Mouse (Mus musculus): ENCODE measurements around the gene Klf4. TPM values are rescaled to one million over a fixed set of nuclear protein-coding genes. Genes with fewer than 3 reads are reported as not detected.

The Klf4 gene
- total and polyA plus RNA-seq, 3 experiments: 0.51 to 2.9 (median 1.3) TPM

- dilution Hi-C loops (cut with MboI; ENCODE audit: extremely low pct_ligation_motif_present, extremely low pct_unique_long_range_greater_than_20kb, low sequenced_read_pairs): no loop called here
These were observed 5.8 kb downstream of the Klf4 start for GRCm38 (mm10) chr4:55526247-55527115.

GRCm38 (mm10) chr4:55523921-55524320 lies 8.3 kb downstream of the Klf4 start:
- Histone ChIP-seq H3K4me1 (ENCODE audit: control insufficient read depth in 1 of 2, insufficient read depth in 2 of 2) (0 out of 4 replicates have a peak, but pooled peaks cover 0 to 3% of the 10 kb centered on the region in 2 experiments), H3K4me3 (replicated peaks in 1 of 3; ENCODE audit: low read depth in 2 of 3, low read length in 2 of 3, poor library complexity in 1 of 3) (no peak overlapping the region), H3K79me2 (replicated peaks; ENCODE audit: control insufficient read depth, extremely low read depth, insufficient read depth, poor library complexity, severe bottlenecking) (no peaks in the 10 kb centered on the region), H3K36me3 (replicated peaks in 1 of 2; ENCODE audit: control insufficient read depth in 1 of 2, insufficient read depth in 1 of 2, low read length in 1 of 2) (no peaks in the 10 kb centered on the region), H3K27me3 (replicated peaks) (no peaks in the 10 kb centered on the region), H3K27ac (ENCODE audit: insufficient read depth, low read depth) (no peak overlapping the region), H3K9me3 (replicated peaks; ENCODE audit: low read length) (no peaks in the 10 kb centered on the region), H3K4me2 (ENCODE audit: insufficient read depth, low read depth, poor library complexity, severe bottlenecking) (no peak overlapping the region), H3K9ac (ENCODE audit: insufficient read depth, low read depth) (no peak overlapping the region)
- dilution Hi-C loops (cut with MboI; ENCODE audit: extremely low pct_ligation_motif_present, extremely low pct_unique_long_range_greater_than_20kb, low sequenced_read_pairs) (no loop called here), in situ Hi-C loops (cut with MboI; ENCODE audit: low pct_ligation_motif_present, low pct_unique_long_range_greater_than_20kb, low sequenced_read_pairs) (loop anchor here (10.0 to 25.0 kb wide), 2 partner anchors 963 to 1161 kb away; no protein-coding TSS in a partner anchor)
- no peak for DNase-seq (ENCODE audit: extremely low read depth)
- TF ChIP-seq ELF1 (IDR thresholded peaks at IDR 0.05; ENCODE audit: low read depth, low read length) (no peak), EP300 (IDR thresholded peaks at IDR 0.05; ENCODE audit: low read length) (no peak), ZKSCAN1 (IDR thresholded peaks at IDR 0.05; ENCODE audit: borderline replicate concordance, low read depth, low read length) (no peak)

More at GRCm38 (mm10) chr4:55526247-55527115, 5.8 kb downstream of the Klf4 start:
- Histone ChIP-seq H3K79me2 (replicated peaks; ENCODE audit: control insufficient read depth, extremely low read depth, insufficient read depth, poor library complexity, severe bottlenecking) (no peaks in the 10 kb centered on the region), H3K4me2 (ENCODE audit: insufficient read depth, low read depth, poor library complexity, severe bottlenecking) (no peak overlapping the region), H3K4me1 (ENCODE audit: control insufficient read depth in 1 of 2, insufficient read depth in 2 of 2) (peaks cover 10 to 14% of the 10 kb centered on the region in 2 experiments), H3K4me3 (replicated peaks in 1 of 3; ENCODE audit: low read depth in 2 of 3, low read length in 2 of 3, poor library complexity in 1 of 3) (no peak overlapping the region), H3K27ac (ENCODE audit: insufficient read depth, low read depth) (no peak overlapping the region), H3K36me3 (replicated peaks in 1 of 2; ENCODE audit: control insufficient read depth in 1 of 2, insufficient read depth in 1 of 2, low read length in 1 of 2) (peaks cover 0 to 14% of the 10 kb centered on the region in 2 experiments), H3K9me3 (replicated peaks; ENCODE audit: low read length) (peaks cover 13% of the 10 kb centered on the region), H3K9ac (ENCODE audit: insufficient read depth, low read depth) (no peak overlapping the region), H3K27me3 (replicated peaks) (no peaks in the 10 kb centered on the region)
- peak; percentile 39 for DNase-seq (ENCODE audit: extremely low read depth)
- TF ChIP-seq ZMIZ1 (IDR thresholded peaks at IDR 0.05; ENCODE audit: low read depth, low read length) (no peak), RAD21 (IDR thresholded peaks at IDR 0.05; ENCODE audit: low read depth, low read length) (peak; percentile 78), ZC3H11A (IDR thresholded peaks at IDR 0.05; ENCODE audit: low read depth, low read length) (peak; percentile 26; the same call in 1 of the 2 replicates), MYC (IDR thresholded peaks at IDR 0.05; ENCODE audit: low read depth, low read length) (no peak), SMC3 (IDR thresholded peaks at IDR 0.05; ENCODE audit: low read depth, low read length) (peak; percentile 46), CTCF (conservative IDR thresholded peaks at IDR 0.05 in 1 of 2, IDR thresholded peaks at IDR 0.05 in 1 of 2; ENCODE audit: low read depth in 2 of 2, low read length in 2 of 2) (peak in 1 of 2 experiments; percentile 62; a peak in 2 of 4 replicates), IRF4 (IDR thresholded peaks at IDR 0.05; ENCODE audit: low read depth, low read length) (no peak), EP300 (IDR thresholded peaks at IDR 0.05; ENCODE audit: low read length) (no peak), TBP (conservative IDR thresholded peaks at IDR 0.05; ENCODE audit: low read depth, low read length) (no peak)
- in situ Hi-C loops (cut with MboI; ENCODE audit: low pct_ligation_motif_present, low pct_unique_long_range_greater_than_20kb, low sequenced_read_pairs): loop anchor here (10.0 kb wide), 1 partner anchor 1158 kb away; no protein-coding TSS in a partner anchor

All from CH12.LX (cell line).